Mouse (Mus musculus) inflammation-experienced regulatory T-cells, adult 16 weeks (primary cell): ENCODE measurements around the gene Gabbr1. TPM values are rescaled to one million over a fixed set of nuclear protein-coding genes. Genes with fewer than 3 reads are reported as not detected.

Source experiments
- polyA plus RNA-seq: library from polyadenylated mRNA; unstranded; fragments of 100-300 nt; shearing (Covaris generic); gene quantifications from one replicate; pipeline ENCODE4 v1.2.1, GENCODE M21; 2017

Gene Gabbr1
- polyA plus RNA-seq, result 10.6 TPM

GRCm38 (mm10) chr17:37045611-37046311, at the start of gene Gabbr1:
Gene Gabbr1 (plus strand): TSS chr17:37045966.

GRCm38 (mm10) chr17:37000863-37001262, 44.9 kb upstream of the Gabbr1 start, which contains the start of gene Zfp57:
Gene Zfp57 (plus strand): TSS chr17:37001163.

GRCm38 (mm10) chr17:37022628-37023576, 22.9 kb upstream of the Gabbr1 start, which contains the start of gene Mog:
Gene Mog (minus strand): TSS chr17:37023398.

GRCm38 (mm10) chr17:37088399-37088798, 42.6 kb downstream of the Gabbr1 start, which contains the start of gene Olfr90:
Gene Olfr90 (minus strand): TSS chr17:37088499.

GRCm38 (mm10) chr17:37098178-37098577, 52.4 kb downstream of the Gabbr1 start, which contains the start of gene Olfr91:
Gene Olfr91 (minus strand): TSS chr17:37098278.

GRCm38 (mm10) chr17:37119988-37120387, 74.2 kb downstream of the Gabbr1 start, which contains the start of gene Olfr92:
Gene Olfr92 (minus strand): TSS chr17:37120088.

Other genes starting within 250 kb of the Gabbr1 start
- not detected for gene H2-M10.6, start 233.8 kb upstream of the Gabbr1 start, polyA plus RNA-seq
- 160 TPM for gene Trim26, start 208.8 kb upstream of the Gabbr1 start, polyA plus RNA-seq
- gene Trim15, start 178.8 kb upstream of the Gabbr1 start, polyA plus RNA-seq, result 0.33 TPM
- 0.55 TPM for gene Trim10, start 176.4 kb upstream of the Gabbr1 start, polyA plus RNA-seq
- gene Trim40, start 155.8 kb upstream of the Gabbr1 start, polyA plus RNA-seq, result not detected
- gene Trim31, start 147.8 kb upstream of the Gabbr1 start, polyA plus RNA-seq, result not detected
- gene Rnf39, start 103.0 kb upstream of the Gabbr1 start, polyA plus RNA-seq, result 0.49 TPM
- gene Ppp1r11, start 94.2 kb upstream of the Gabbr1 start, polyA plus RNA-seq, result 173 TPM
- gene Znrd1, start 87.4 kb upstream of the Gabbr1 start, polyA plus RNA-seq, result 93.5 TPM
- 5.4 TPM for gene Znrd1as, start 87.4 kb upstream of the Gabbr1 start, polyA plus RNA-seq
- not detected for gene 2410137M14Rik, start 64.7 kb upstream of the Gabbr1 start, polyA plus RNA-seq
- gene H2-M5, start 56.4 kb upstream of the Gabbr1 start, polyA plus RNA-seq, result 0.54 TPM
- not detected for gene Zfp57, start 44.8 kb upstream of the Gabbr1 start, polyA plus RNA-seq
- gene Mog, start 22.6 kb upstream of the Gabbr1 start, polyA plus RNA-seq, result not detected
- not detected for gene Olfr90, start 42.5 kb downstream of the Gabbr1 start, polyA plus RNA-seq
- gene Olfr91, start 52.3 kb downstream of the Gabbr1 start, polyA plus RNA-seq, result not detected
- not detected for gene Olfr92, start 74.1 kb downstream of the Gabbr1 start, polyA plus RNA-seq
- not detected for gene Olfr93, start 115.5 kb downstream of the Gabbr1 start, polyA plus RNA-seq
- gene Ubd, start 147.9 kb downstream of the Gabbr1 start, polyA plus RNA-seq, result 0.95 TPM
- not detected for gene Olfr94, start 155.0 kb downstream of the Gabbr1 start, polyA plus RNA-seq
- not detected for gene Olfr95, start 167.2 kb downstream of the Gabbr1 start, polyA plus RNA-seq
- gene Olfr96, start 174.2 kb downstream of the Gabbr1 start, polyA plus RNA-seq, result not detected
- not detected for gene Olfr97, start 191.4 kb downstream of the Gabbr1 start, polyA plus RNA-seq
- gene Olfr98, start 217.8 kb downstream of the Gabbr1 start, polyA plus RNA-seq, result not detected
- 143 TPM for gene H2-M3, start 224.3 kb downstream of the Gabbr1 start, polyA plus RNA-seq
- gene Olfr99, start 237.5 kb downstream of the Gabbr1 start, polyA plus RNA-seq, result 4.3 TPM